Mouse (Mus musculus) intestine, embryonic 16.5 days (tissue): Measurements from ENCODE around the gene Osbpl7. TPM values are rescaled to one million over a fixed set of nuclear protein-coding genes. Genes with fewer than 3 reads are reported as not detected.

Source experiments
- ATAC-seq: fragments of 200-750 bp; cut with Nextera tagmentation; 2 replicates; pipeline ENCODE4 v1.8.0; 2017; ENCODE audit warnings: moderate TSS enrichment, moderate library complexity
- H3K27ac ChIP-seq: fragments of 300-500 bp; sonication (generic); 2 replicates; pipeline ENCODE4 v1.5.1; 2014; ENCODE audit warnings: mild to moderate bottlenecking, low read length
- H3K27me3 ChIP-seq: fragments of 300-500 bp; sonication (generic); replicated peaks from 2 replicates; pipeline ENCODE4 v1.6.1; 2014; ENCODE audit warnings: low read length, control low read depth, mixed read lengths; ENCODE audit not compliant: control insufficient read depth, insufficient read depth
- H3K36me3 ChIP-seq: fragments of 300-500 bp; sonication (generic); 2 replicates; pipeline ENCODE4 v1.6.1; 2014; ENCODE audit warnings: low read length, control low read depth; ENCODE audit not compliant: control insufficient read depth, insufficient read depth
- H3K4me1 ChIP-seq: fragments of 300-500 bp; sonication (generic); 2 replicates; pipeline ENCODE4 v1.6.1; 2014; ENCODE audit warnings: low read length, control low read depth, mixed read lengths; ENCODE audit not compliant: control insufficient read depth, insufficient read depth
- H3K4me2 ChIP-seq: fragments of 300-500 bp; sonication (generic); 2 replicates; pipeline ENCODE4 v1.6.1; 2014; ENCODE audit warnings: low read depth, low read length, control low read depth
- H3K4me3 ChIP-seq: fragments of 300-500 bp; sonication (generic); 2 replicates; pipeline ENCODE4 v1.5.1; 2014; ENCODE audit warnings: mild to moderate bottlenecking, low read length
- H3K9ac ChIP-seq: fragments of 300-500 bp; sonication (generic); 2 replicates; pipeline ENCODE4 v1.6.1; 2014; ENCODE audit warnings: low read depth, low read length
- H3K9me3 ChIP-seq: fragments of 300-500 bp; sonication (generic); 2 replicates; pipeline ENCODE4 v1.6.1; 2016; ENCODE audit warnings: low read length, control low read depth; ENCODE audit not compliant: control insufficient read depth
- WGBS: fragments of 180-500 bp; shearing (Covaris S2); extraction: QIAGEN DNeasy Blood & Tissue Kit; methylation state at CpG from one replicate; pipeline ENCODE4 v1.1.7; 2014; 5-methylcytosine and 5-hydroxymethylcytosine counted together
- polyA plus RNA-seq: library from polyadenylated mRNA; unstranded; fragments of >200 nt; fragmentation: Nextera tagmentation; extraction: Ambion mirVana; gene quantifications from 2 replicates; pipeline ENCODE4 v1.2.1, GENCODE M21; 2015

Gene Osbpl7
- 12.4 and 12.6 TPM in 2 replicates for polyA plus RNA-seq

- H3K9me3 ChIP-seq, result no peaks in the 10 kb centered on the region
- H3K4me2 ChIP-seq, result peak within 1 kb of the TSS; percentile 78
- H3K27me3 ChIP-seq, result no peaks in the 10 kb centered on the region
- peak; percentile 76 for ATAC-seq
- H3K9ac ChIP-seq, result peak within 1 kb of the TSS; percentile 86
- H3K4me1 ChIP-seq, result peaks cover 20% of the 10 kb centered on the region
- H3K4me3 ChIP-seq, result peak within 1 kb of the TSS; percentile 80
- peak within 1 kb of the TSS; percentile 84 for H3K27ac ChIP-seq
- H3K36me3 ChIP-seq, result peaks cover 18% of the 10 kb centered on the region
- WGBS, result 5% methylated on average over 18 of the region's 18 CpGs
These were observed at the start of gene Osbpl7 for GRCm38 (mm10) chr11:97050216-97050943. Gene Osbpl7 (plus strand): TSS chr11:97050628.

DNA sequence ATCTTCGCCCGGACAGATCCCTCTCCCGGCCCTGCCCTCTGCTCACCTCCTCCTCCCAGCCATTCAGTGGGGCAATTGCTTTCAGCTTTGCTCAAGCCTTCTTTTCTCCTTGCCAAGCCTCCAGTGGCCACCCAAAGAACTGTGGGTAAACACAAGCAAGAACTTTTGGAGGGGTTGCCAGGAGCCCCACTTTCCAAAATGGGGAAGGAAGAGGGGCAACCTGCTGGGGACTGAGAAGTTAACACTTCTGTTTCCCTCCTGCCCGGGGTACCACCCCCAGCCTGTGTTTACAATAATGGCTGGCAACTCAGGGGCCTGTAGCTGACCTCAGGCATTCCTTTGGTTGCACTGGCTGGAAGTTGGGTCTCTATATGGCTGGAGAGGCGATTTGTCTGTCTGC is 47.3 kb upstream of the Osbpl7 start:
- no peaks in the 10 kb centered on the region for H3K4me1 ChIP-seq
- H3K27me3 ChIP-seq, result peaks cover 3% of the 10 kb centered on the region; the same call in 1 of the 2 replicates
- ATAC-seq, result no peak
- no peak overlapping the region for H3K4me2 ChIP-seq
- H3K27ac ChIP-seq, result no peak overlapping the region
- no peak overlapping the region for H3K4me3 ChIP-seq
- WGBS, result 33% methylated on average over 5 of the region's 5 CpGs
- H3K9ac ChIP-seq, result no peak overlapping the region
- H3K9me3 ChIP-seq, result no peaks in the 10 kb centered on the region
- no peaks in the 10 kb centered on the region for H3K36me3 ChIP-seq

- H3K27me3 ChIP-seq, result peaks cover 14% of the 10 kb centered on the region; the same call in 1 of the 2 replicates
- no peak overlapping the region for H3K9ac ChIP-seq
- ATAC-seq, result no peak
- WGBS, result 59% methylated on average over 9 of the region's 9 CpGs
- no peak overlapping the region for H3K27ac ChIP-seq
- H3K36me3 ChIP-seq, result no peaks in the 10 kb centered on the region
- H3K4me3 ChIP-seq, result no peak overlapping the region
- no peak overlapping the region for H3K4me2 ChIP-seq
- H3K4me1 ChIP-seq, result no peaks in the 10 kb centered on the region
- H3K9me3 ChIP-seq, result no peaks in the 10 kb centered on the region
These were observed 43.2 kb upstream of the Osbpl7 start for GRCm38 (mm10) chr11:97007093-97007794.

DNA sequence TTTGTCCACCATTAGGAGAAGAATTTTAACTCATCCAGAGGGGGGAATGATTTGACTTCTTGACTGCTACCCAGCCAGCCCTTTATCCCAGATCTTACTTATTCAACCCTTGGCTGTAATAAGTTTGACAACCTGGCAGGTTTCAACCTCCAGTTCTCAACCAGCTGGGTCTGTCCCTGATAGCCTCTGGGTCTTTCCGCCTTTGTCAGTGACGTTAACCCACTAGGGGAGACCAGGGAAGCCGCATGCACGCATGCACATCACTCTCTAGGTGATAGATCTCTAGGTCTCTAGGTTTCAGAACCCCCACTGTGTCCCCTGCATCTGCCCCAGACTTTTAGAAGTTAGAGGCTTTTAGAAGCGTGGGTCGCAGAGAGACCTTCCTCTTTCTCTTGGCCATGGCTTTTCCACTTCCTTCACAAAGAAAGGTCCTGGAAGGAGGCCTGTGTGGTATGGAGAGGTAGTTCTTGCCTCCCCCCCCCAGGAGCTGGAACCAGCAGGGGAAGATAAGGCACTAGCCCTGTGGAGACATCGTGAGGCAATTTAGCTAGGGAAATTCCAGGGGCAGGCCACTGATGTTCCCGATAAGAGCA is 41.1 kb upstream of the Osbpl7 start:
- Histone ChIP-seq H3K4me3 (no peak overlapping the region), H3K9me3 (no peaks in the 10 kb centered on the region), H3K27me3 (peaks cover 14% of the 10 kb centered on the region; the same call in 1 of the 2 replicates), H3K36me3 (no peaks in the 10 kb centered on the region), H3K27ac (no peak overlapping the region), H3K9ac (no peak overlapping the region), H3K4me1 (no peaks in the 10 kb centered on the region), H3K4me2 (no peak overlapping the region)
- no peak for ATAC-seq
- 54% methylated on average over 8 of the region's 8 CpGs for WGBS

DNA sequence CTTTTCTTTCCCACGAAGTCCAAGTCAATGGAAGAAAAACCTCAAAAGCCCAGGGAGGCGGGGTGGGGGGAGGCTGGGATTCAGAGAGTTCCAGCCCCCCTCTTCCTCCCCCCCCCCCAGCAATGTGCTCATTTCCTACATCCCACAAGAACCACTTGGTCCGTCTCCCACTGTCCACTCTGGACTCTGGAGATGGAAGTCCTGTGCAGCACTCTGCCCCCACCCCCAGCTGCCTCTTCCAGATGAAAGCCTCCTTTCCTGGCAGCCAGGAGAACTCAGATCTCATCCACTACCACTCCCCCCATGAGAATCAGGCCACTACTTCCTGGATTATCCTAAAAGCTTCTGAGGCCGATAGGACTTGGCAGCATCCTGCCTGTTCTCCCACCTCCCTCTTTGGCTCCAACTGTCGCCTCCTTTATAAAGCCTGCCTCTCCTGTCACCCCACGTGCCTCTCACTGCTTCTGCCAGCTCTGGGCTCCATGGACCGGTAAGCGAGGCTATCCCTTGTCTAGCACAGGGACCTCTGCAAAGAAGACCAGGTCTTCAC is 37.2 kb upstream of the Osbpl7 start, which contains the start of gene Sp6:
Sp6 (plus strand) TSS at position 274 of the 550 bp plus-strand sequence.
- Histone ChIP-seq H3K27ac (no peak within 1 kb of the TSS), H3K9me3 (no peaks in the 10 kb centered on the region), H3K36me3 (no peaks in the 10 kb centered on the region), H3K27me3 (peaks cover 33% of the 10 kb centered on the region), H3K4me1 (peaks cover 4% of the 10 kb centered on the region), H3K4me2 (no peak within 1 kb of the TSS), H3K4me3 (no peak within 1 kb of the TSS), H3K9ac (no peak within 1 kb of the TSS)
- no peak for ATAC-seq
- WGBS, result 33% methylated on average over 8 of the region's 8 CpGs

GRCm38 (mm10) chr11:97017696-97018582 is 32.5 kb upstream of the Osbpl7 start:
- H3K36me3 ChIP-seq, result no peaks in the 10 kb centered on the region
- peak overlapping the region; percentile 46 for H3K4me3 ChIP-seq
- H3K27ac ChIP-seq, result no peak overlapping the region
- H3K4me1 ChIP-seq, result peaks cover 35% of the 10 kb centered on the region
- no peaks in the 10 kb centered on the region for H3K9me3 ChIP-seq
- H3K27me3 ChIP-seq, result peaks cover 64% of the 10 kb centered on the region
- H3K4me2 ChIP-seq, result peak overlapping the region; percentile 76
- WGBS, result under 1% methylated on average over 36 of the region's 36 CpGs
- no peak for ATAC-seq
- H3K9ac ChIP-seq, result 0 out of 2 replicates have a peak overlapping the region, but pooled peaks have one; percentile 64

GRCm38 (mm10) chr11:97018583-97019344 is 31.7 kb upstream of the Osbpl7 start:
- Histone ChIP-seq H3K4me1 (peaks cover 35% of the 10 kb centered on the region), H3K27me3 (peaks cover 66% of the 10 kb centered on the region), H3K9me3 (no peaks in the 10 kb centered on the region), H3K27ac (no peak overlapping the region), H3K36me3 (no peaks in the 10 kb centered on the region), H3K4me2 (peak overlapping the region; percentile 76), H3K4me3 (peak overlapping the region; percentile 46), H3K9ac (peak overlapping the region; percentile 64)
- 1% methylated on average over 64 of the region's 68 CpGs for WGBS
- peak; percentile 36 for ATAC-seq

GRCm38 (mm10) chr11:97019345-97019708 is 31.1 kb upstream of the Osbpl7 start:
- H3K27ac ChIP-seq, result no peak overlapping the region
- H3K27me3 ChIP-seq, result peaks cover 71% of the 10 kb centered on the region
- ATAC-seq, result no peak
- no peak overlapping the region; the same call in 1 of the 2 replicates for H3K4me3 ChIP-seq
- no peaks in the 10 kb centered on the region for H3K9me3 ChIP-seq
- no peaks in the 10 kb centered on the region for H3K36me3 ChIP-seq
- H3K9ac ChIP-seq, result no peak overlapping the region
- peaks cover 35% of the 10 kb centered on the region for H3K4me1 ChIP-seq
- peak overlapping the region; percentile 76; the same call in 1 of the 2 replicates for H3K4me2 ChIP-seq
- WGBS, result 10% methylated on average over 13 of the region's 13 CpGs
